ENCODE assay signal across 8 mouse cellular contexts in genomic region chr12:69227776-69228466, GRCm38 (mm10). TPM values are rescaled to one million over a fixed set of nuclear protein-coding genes. Genes with fewer than 3 reads are reported as not detected.
DNase-seq lines count a peak whose midpoint lies in the region; ATAC-seq and TF ChIP-seq lines count a peak whose summit lies in the region.

TSS of gene Pole2 (minus strand) at chr12:69228195.

- peak within 1 kb of the TSS; percentile 64 for H3K9ac ChIP-seq in hindbrain, embryonic 16.5 days (ENCODE audit: low read depth, low read length)

- H3K27me3 ChIP-seq in hindbrain, embryonic 16.5 days (replicated peaks; ENCODE audit: control insufficient read depth, insufficient read depth, low read length), result no peaks in the 10 kb centered on the region

- peak within 1 kb of the TSS; percentile 87 for H3K4me3 ChIP-seq in gastrocnemius, adult 2 months
- H3K4me3 ChIP-seq in hindbrain, embryonic 16.5 days (ENCODE audit: low read length), result peak within 1 kb of the TSS; percentile 79

- peak; percentile 92 for DNase-seq in ZHBTc4 (ENCODE audit: low read depth, low spot score)
- DNase-seq in gastrocnemius, adult 2 months, result peak; percentile 91
- DNase-seq in left cerebral cortex, adult 11 months (ENCODE audit: low spot score), result peak; percentile 46
- DNase-seq in lung, postnatal 36 days, result peak; percentile 92
- peak; percentile 89 for DNase-seq in retina, postnatal 1 day
- DNase-seq in thymus, postnatal 4 days, result peak; percentile 94

- intact Hi-C loops in gastrocnemius, adult 2 months (cut with DNase I), result loop anchor here (1.0 kb wide), 1 partner anchor 19 kb away; no protein-coding TSS in a partner anchor

- ATAC-seq in common myeloid progenitor, adult 5-6 weeks (replicated peaks; ENCODE audit: low read depth, poor library complexity, severe bottlenecking), result peak; percentile 94
- peak; percentile 97 for ATAC-seq in hindbrain, embryonic 16.5 days

- no peaks in the 10 kb centered on the region for H3K36me3 ChIP-seq in hindbrain, embryonic 16.5 days (ENCODE audit: control insufficient read depth, insufficient read depth, low read length)

- no peaks in the 10 kb centered on the region for H3K9me3 ChIP-seq in hindbrain, embryonic 16.5 days (ENCODE audit: control insufficient read depth, low read length)

- WGBS in hindbrain, embryonic 16.5 days, result under 1% methylated on average over 37 of the region's 37 CpGs

- TF ChIP-seq CTCF in gastrocnemius, adult 2 months (IDR thresholded peaks at IDR 0.05), result no peak

- peak within 1 kb of the TSS; percentile 72 for H3K27ac ChIP-seq in gastrocnemius, adult 2 months
- H3K27ac ChIP-seq in hindbrain, embryonic 16.5 days (ENCODE audit: low read depth, low read length), result peak within 1 kb of the TSS; percentile 75

- H3K4me1 ChIP-seq in hindbrain, embryonic 16.5 days (ENCODE audit: control insufficient read depth, insufficient read depth, low read depth, low read length), result peaks cover 2% of the 10 kb centered on the region; the same call in 1 of the 2 replicates

- H3K4me2 ChIP-seq in hindbrain, embryonic 16.5 days (ENCODE audit: low read length), result peak within 1 kb of the TSS; percentile 74

RNA-seq across cellular contexts. Expression of gene Pole2, which starts in this region (rescaled TPM):
- 41.6 and 42.1 TPM in 2 replicates for total RNA-seq in common myeloid progenitor, adult 5-6 weeks (2017)
- under 1 TPM; 0.28 to 0.42 TPM for total RNA-seq in gastrocnemius, adult 2 months (2021)
- polyA plus RNA-seq in hindbrain, embryonic 16.5 days (2015; fragmentation: Nextera tagmentation; extraction: Ambion mirVana), result 4.4 and 5.1 TPM in 2 replicates

Comparison
In these comparisons a context has a peak if more than half of its experiments do, and no peak if none do; other contexts are left out.
1. Peak in every context shown above with its lines: DNase-seq, ATAC-seq, H3K4me3 ChIP-seq and H3K27ac ChIP-seq.
2. RNA of gene Pole2 (total RNA-seq): 41.6 to 42.1 TPM in common myeloid progenitor, adult 5-6 weeks; 0.28 to 0.42 TPM in gastrocnemius, adult 2 months; every median in the first group is over 10 times any median in the second.
3. Peak in DNase-seq, H3K4me3 ChIP-seq and H3K27ac ChIP-seq in gastrocnemius, adult 2 months; RNA of the gene not detected or under 1 TPM.